Mouse (Mus musculus): ENCODE measurements around the gene Zcchc17. TPM values are rescaled to one million over a fixed set of nuclear protein-coding genes. Genes with fewer than 3 reads are reported as not detected.

Zcchc17 gene
- total and polyA plus RNA-seq, 2 experiments from 2014 or later: 27.7 to 102 TPM

GRCm38 (mm10) chr4:130279105-130279504 lies 80.6 kb downstream of the Zcchc17 start, which contains the start of gene Serinc2:
Gene Serinc2, minus strand, starts transcription at chr4:130279205.
- Histone ChIP-seq H3K36me3 (ENCODE audit: insufficient read depth, low read length) (no peaks in the 10 kb centered on the region), H3K4me1 (ENCODE audit: insufficient read depth, low read length) (no peaks in the 10 kb centered on the region), H3K27ac (ENCODE audit: low read depth, low read length) (no peak within 1 kb of the TSS), H3K4me3 (ENCODE audit: low read depth, low read length) (no peak within 1 kb of the TSS), H3K4me2 (ENCODE audit: low read depth, low read length, poor library complexity, severe bottlenecking) (no peak within 1 kb of the TSS), H3K9ac (replicated peaks; ENCODE audit: low read length, poor library complexity, severe bottlenecking) (no peak within 1 kb of the TSS), H3K27me3 (ENCODE audit: insufficient read depth, low read length) (no peaks in the 10 kb centered on the region), H3K9me3 (ENCODE audit: low read length) (no peaks in the 10 kb centered on the region)
- ATAC-seq (ENCODE audit: low FRiP score) (no peak), DNase-seq (ENCODE audit: low spot score) (no peak)
- TF ChIP-seq CTCF (IDR thresholded peaks at IDR 0.05): no peak
- WGBS: 79% methylated on average over 2 of the region's 2 CpGs

GRCm38 (mm10) chr4:130276573-130277176 lies 83.1 kb downstream of the Zcchc17 start:
- Histone ChIP-seq H3K4me2 (ENCODE audit: low read depth, low read length, poor library complexity, severe bottlenecking) (no peak overlapping the region), H3K9me3 (ENCODE audit: low read length) (no peaks in the 10 kb centered on the region), H3K4me1 (ENCODE audit: insufficient read depth, low read length) (no peaks in the 10 kb centered on the region), H3K36me3 (ENCODE audit: insufficient read depth, low read length) (no peaks in the 10 kb centered on the region), H3K27me3 (ENCODE audit: insufficient read depth, low read length) (no peaks in the 10 kb centered on the region), H3K9ac (replicated peaks; ENCODE audit: low read length, poor library complexity, severe bottlenecking) (no peak overlapping the region), H3K4me3 (ENCODE audit: low read depth, low read length) (no peak overlapping the region), H3K27ac (ENCODE audit: low read depth, low read length) (no peak overlapping the region)
- WGBS: 77% methylated on average over 7 of the region's 7 CpGs
- no peak for ATAC-seq (ENCODE audit: low FRiP score)
- no peak for DNase-seq (ENCODE audit: low spot score)
- TF ChIP-seq CTCF (IDR thresholded peaks at IDR 0.05): no peak

- no peak for ATAC-seq (ENCODE audit: low FRiP score)
- DNase-seq (ENCODE audit: low spot score): no peak
Measured at GRCm38 (mm10) chr4:130275823-130276105, 84.0 kb downstream of the Zcchc17 start.

GRCm38 (mm10) chr4:130275016-130275822 lies 84.5 kb downstream of the Zcchc17 start:
- ATAC-seq (ENCODE audit: low FRiP score) (peak; percentile 22), DNase-seq (ENCODE audit: low spot score) (no peak)
- no peaks in the 10 kb centered on the region for H3K36me3 ChIP-seq (ENCODE audit: insufficient read depth, low read length)
- TF ChIP-seq CTCF (IDR thresholded peaks at IDR 0.05): no peak
- peak overlapping the region; percentile 96 for H3K4me2 ChIP-seq (ENCODE audit: low read depth, low read length, poor library complexity, severe bottlenecking)
- peak overlapping the region; percentile 70 for H3K4me3 ChIP-seq (ENCODE audit: low read depth, low read length)
- WGBS: under 1% methylated on average over 55 of the region's 62 CpGs
- no peaks in the 10 kb centered on the region for H3K4me1 ChIP-seq (ENCODE audit: insufficient read depth, low read length)
- peak overlapping the region; percentile 85 for H3K27ac ChIP-seq (ENCODE audit: low read depth, low read length)
- no peaks in the 10 kb centered on the region for H3K27me3 ChIP-seq (ENCODE audit: insufficient read depth, low read length)
- no peaks in the 10 kb centered on the region for H3K9me3 ChIP-seq (ENCODE audit: low read length)
- peak overlapping the region; percentile 77 for H3K9ac ChIP-seq (replicated peaks; ENCODE audit: low read length, poor library complexity, severe bottlenecking)

More at GRCm38 (mm10) chr4:130275823-130276105, 84.0 kb downstream of the Zcchc17 start:
- Histone ChIP-seq H3K27ac (ENCODE audit: low read depth, low read length) (no peak overlapping the region), H3K36me3 (ENCODE audit: insufficient read depth, low read length) (no peaks in the 10 kb centered on the region), H3K9ac (replicated peaks; ENCODE audit: low read length, poor library complexity, severe bottlenecking) (no peak overlapping the region; the same call in 1 of the 2 replicates), H3K4me3 (ENCODE audit: low read depth, low read length) (peak overlapping the region; percentile 70), H3K4me1 (ENCODE audit: insufficient read depth, low read length) (no peaks in the 10 kb centered on the region), H3K4me2 (ENCODE audit: low read depth, low read length, poor library complexity, severe bottlenecking) (peak overlapping the region; percentile 96), H3K9me3 (ENCODE audit: low read length) (no peaks in the 10 kb centered on the region), H3K27me3 (ENCODE audit: insufficient read depth, low read length) (no peaks in the 10 kb centered on the region)
- 34% methylated on average over 5 of the region's 5 CpGs for WGBS
- TF ChIP-seq CTCF (IDR thresholded peaks at IDR 0.05): no peak

GRCm38 (mm10) chr4:130274346-130275015 lies 85.3 kb downstream of the Zcchc17 start:
- H3K4me3 ChIP-seq (ENCODE audit: low read depth, low read length): peak overlapping the region; percentile 70
- ATAC-seq (ENCODE audit: low FRiP score): peak; percentile 81
- no peak for TF ChIP-seq CTCF (IDR thresholded peaks at IDR 0.05)
- H3K36me3 ChIP-seq (ENCODE audit: insufficient read depth, low read length): no peaks in the 10 kb centered on the region
- H3K9ac ChIP-seq (replicated peaks; ENCODE audit: low read length, poor library complexity, severe bottlenecking): peak overlapping the region; percentile 77
- DNase-seq (ENCODE audit: low spot score): peak; percentile 70
- H3K27me3 ChIP-seq (ENCODE audit: insufficient read depth, low read length): no peaks in the 10 kb centered on the region
- H3K27ac ChIP-seq (ENCODE audit: low read depth, low read length): peak overlapping the region; percentile 85
- H3K4me2 ChIP-seq (ENCODE audit: low read depth, low read length, poor library complexity, severe bottlenecking): peak overlapping the region; percentile 96
- no peaks in the 10 kb centered on the region for H3K4me1 ChIP-seq (ENCODE audit: insufficient read depth, low read length)
- no peaks in the 10 kb centered on the region for H3K9me3 ChIP-seq (ENCODE audit: low read length)
- under 1% methylated on average over 29 of the region's 29 CpGs for WGBS
